Mouse (Mus musculus) heart, adult 2 months (tissue): ENCODE measurements around the gene Map4k4. TPM values are rescaled to one million over a fixed set of nuclear protein-coding genes. Genes with fewer than 3 reads are reported as not detected.

Source experiments
- DNase-seq, 2 experiments: peaks; one replicate each; pipeline ENCODE4 v3.0.0; 2021
- H3K27ac ChIP-seq: fragments of 200-600 bp; 2 replicates; pipeline ENCODE4 v1.8.1; 2022
- H3K27me3 ChIP-seq: fragments of 200-500 bp; 2 replicates; pipeline ENCODE4 v1.6.1; 2012; ENCODE audit warnings: mild to moderate bottlenecking, low read length, inconsistent platforms, mixed read lengths; ENCODE audit not compliant: control insufficient read depth, insufficient read depth
- H3K36me3 ChIP-seq: fragments of 200-500 bp; 2 replicates; pipeline ENCODE4 v1.6.1; 2012; ENCODE audit warnings: low read length, inconsistent platforms; ENCODE audit not compliant: control insufficient read depth, insufficient read depth
- H3K4me1 ChIP-seq: fragments of 200-500 bp; 2 replicates; pipeline ENCODE4 v1.6.1; 2011; ENCODE audit warnings: low read length; ENCODE audit not compliant: control insufficient read depth, insufficient read depth
- H3K4me3 ChIP-seq: fragments of 200-600 bp; 2 replicates; pipeline ENCODE4 v1.8.1; 2022
- H3K79me2 ChIP-seq: fragments of 200-500 bp; replicated peaks from 2 replicates; pipeline ENCODE4 v1.6.1; 2012; ENCODE audit warnings: mild to moderate bottlenecking, inconsistent platforms, low read length, moderate library complexity, mixed read lengths; ENCODE audit not compliant: control insufficient read depth, insufficient read depth
- H3K9ac ChIP-seq: fragments of 200-500 bp; 2 replicates; pipeline ENCODE4 v1.6.1; 2012; ENCODE audit warnings: low read depth, mild to moderate bottlenecking, control low read depth, inconsistent platforms, low read length, mixed read lengths
- CTCF ChIP-seq: fragments of 200-600 bp; IDR thresholded peaks from 2 replicates; pipeline ENCODE4 v1.8.1; 2022; ENCODE audit warnings: antibody characterized with exemption, mild to moderate bottlenecking, moderate library complexity
- EP300 ChIP-seq: fragments of 200-500 bp; IDR thresholded peaks from 2 replicates; pipeline ENCODE4 v1.6.1; 2011; ENCODE audit warnings: low read depth, low read length, control low read depth; ENCODE audit not compliant: insufficient read depth
- POLR2A ChIP-seq: fragments of 200-500 bp; IDR thresholded peaks from 2 replicates; pipeline ENCODE4 v1.6.1; 2011; ENCODE audit warnings: mild to moderate bottlenecking, low read depth, low read length, control low read depth; ENCODE audit not compliant: insufficient read depth
- WGBS: fragments of 180-500 bp; shearing (Covaris S2); methylation state at CpG from one replicate; pipeline ENCODE4 v1.1.7; 2018; 5-methylcytosine and 5-hydroxymethylcytosine counted together
- intact Hi-C: fragments of 180-260 bp; cut with DNase I; formaldehyde crosslinking; loops from one replicate; pipeline ENCODE4 v1.15.1; 2025
- long read RNA-seq: library from polyadenylated mRNA; stranded (forward); transcript quantifications from one replicate; pipeline ENCODE4 v2.0.0, GENCODE M21; 2021
- polyA plus RNA-seq: library from polyadenylated mRNA; depleted of rRNA; stranded (reverse); fragments of >200 nt; gene quantifications from 2 replicates; pipeline ENCODE4 v1.2.3, GENCODE M21; 2012; rRNA removed
- total RNA-seq, 2 experiments: library from RNA; stranded (reverse); gene quantifications; 2 replicates each; pipeline ENCODE4 v1.2.3; 2021

Gene Map4k4
- total RNA-seq (100 to 1,000 TPM; 129 to 134 TPM), polyA plus RNA-seq (85.2 and 133 TPM in 2 replicates)
- long read RNA-seq, partial matches to known transcripts: 2 of 26 reads
- long read RNA-seq, other reads (novel, unspliced or antisense): 24 of 26 reads

GRCm38 (mm10) chr1:39900181-39901005 lies at the start of gene Map4k4:
TSS of gene Map4k4 (plus strand) at chr1:39900913.
- DNase-seq: peak; percentile 91 to 94
- H3K9ac ChIP-seq: peak within 1 kb of the TSS; percentile 96
- no peaks in the 10 kb centered on the region for H3K27me3 ChIP-seq
- peak within 1 kb of the TSS; percentile 80 for H3K4me3 ChIP-seq
- H3K36me3 ChIP-seq: peaks cover 21% of the 10 kb centered on the region
- H3K4me1 ChIP-seq: peaks cover 13% of the 10 kb centered on the region
- H3K79me2 ChIP-seq: peaks cover 6% of the 10 kb centered on the region
- H3K27ac ChIP-seq: peak within 1 kb of the TSS; percentile 95
- TF ChIP-seq CTCF (0 out of 2 replicates have a peak, but pooled peaks have one; percentile 8), EP300 (0 out of 2 replicates have a peak, but pooled peaks have one; percentile 11), POLR2A (no peak)
- 1% methylated on average over 89 of the region's 97 CpGs for WGBS
- intact Hi-C loops: loop anchor here (1.0 to 5.0 kb wide), 4 partner anchors 32 to 187 kb away; no protein-coding TSS in a partner anchor

GRCm38 (mm10) chr1:39855949-39856348 lies 44.8 kb upstream of the Map4k4 start:
- intact Hi-C loops: no loop called here
- no peak overlapping the region for H3K9ac ChIP-seq
- no peak overlapping the region for H3K27ac ChIP-seq
- H3K36me3 ChIP-seq: no peaks in the 10 kb centered on the region
- no peak for DNase-seq
- no peaks in the 10 kb centered on the region for H3K27me3 ChIP-seq
- peaks cover 7% of the 10 kb centered on the region for H3K4me1 ChIP-seq
- no peaks in the 10 kb centered on the region for H3K79me2 ChIP-seq
- WGBS: 95% methylated on average over 6 of the region's 6 CpGs
- TF ChIP-seq EP300 (no peak), POLR2A (no peak), CTCF (no peak)
- H3K4me3 ChIP-seq: no peak overlapping the region

GRCm38 (mm10) chr1:39856795-39857447 lies 43.8 kb upstream of the Map4k4 start:
- Histone ChIP-seq H3K79me2 (no peaks in the 10 kb centered on the region), H3K27ac (no peak overlapping the region), H3K27me3 (no peaks in the 10 kb centered on the region), H3K36me3 (no peaks in the 10 kb centered on the region), H3K4me3 (no peak overlapping the region), H3K4me1 (no peaks in the 10 kb centered on the region; the same call in 1 of the 2 replicates), H3K9ac (no peak overlapping the region)
- DNase-seq: no peak
- no peak for TF ChIP-seq EP300
- TF ChIP-seq CTCF: no peak
- TF ChIP-seq POLR2A: no peak
- intact Hi-C loops: no loop called here
- 66% methylated on average over 7 of the region's 7 CpGs for WGBS

DNA sequence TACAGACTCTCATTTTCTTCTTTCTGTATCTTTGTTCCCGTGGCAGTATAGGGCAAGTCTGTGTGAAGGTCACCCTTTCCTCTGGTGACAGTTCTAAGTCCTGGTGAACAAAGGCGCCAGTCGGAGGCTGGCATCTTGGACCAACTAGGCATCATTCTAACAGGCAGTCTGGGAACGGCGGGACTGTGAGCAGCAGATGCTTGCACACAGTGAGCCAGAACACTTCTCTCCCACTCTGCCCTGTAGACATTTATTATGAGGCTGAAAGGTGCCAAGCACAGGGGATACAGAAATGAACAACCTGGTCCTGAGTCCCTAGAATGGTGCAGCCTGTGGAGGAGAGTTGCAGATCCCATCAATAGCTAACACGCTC lies 43.3 kb upstream of the Map4k4 start:
- 92% methylated on average over 6 of the region's 6 CpGs for WGBS
- Histone ChIP-seq H3K36me3 (no peaks in the 10 kb centered on the region), H3K27me3 (no peaks in the 10 kb centered on the region), H3K9ac (no peak overlapping the region), H3K79me2 (no peaks in the 10 kb centered on the region), H3K4me3 (no peak overlapping the region), H3K27ac (no peak overlapping the region), H3K4me1 (no peaks in the 10 kb centered on the region; the same call in 1 of the 2 replicates)
- TF ChIP-seq POLR2A (no peak), EP300 (no peak), CTCF (no peak)
- DNase-seq: no peak
- intact Hi-C loops: no loop called here

- no peaks in the 10 kb centered on the region; the same call in 1 of the 2 replicates for H3K4me1 ChIP-seq
- no peak overlapping the region for H3K9ac ChIP-seq
- H3K27ac ChIP-seq: no peak overlapping the region
- no peak overlapping the region for H3K4me3 ChIP-seq
- intact Hi-C loops: no loop called here
- no peaks in the 10 kb centered on the region for H3K79me2 ChIP-seq
- WGBS: 70% methylated on average over 6 of the region's 6 CpGs
- no peak for TF ChIP-seq CTCF
- no peaks in the 10 kb centered on the region for H3K27me3 ChIP-seq
- no peaks in the 10 kb centered on the region for H3K36me3 ChIP-seq
- DNase-seq: no peak
Measured at GRCm38 (mm10) chr1:39859213-39859612, 41.5 kb upstream of the Map4k4 start.
